Mouse (Mus musculus) E14TG2a.4 (cell line): ENCODE measurements around the gene Mettl26.

Source experiments
- H3K27me3 ChIP-seq: 2 replicates; pipeline ENCODE4 v1.6.1; 2014; ENCODE audit warnings: low read length, control low read depth; ENCODE audit not compliant: insufficient read depth
- H3K36me3 ChIP-seq: 2 replicates; pipeline ENCODE4 v1.6.1; 2014; ENCODE audit warnings: low read length, control low read depth; ENCODE audit not compliant: insufficient read depth
- H3K4me1 ChIP-seq: replicated peaks from 2 replicates; pipeline ENCODE4 v1.6.1; 2014; ENCODE audit warnings: low read depth, low read length, control low read depth
- H3K4me3 ChIP-seq: replicated peaks from 2 replicates; pipeline ENCODE4 v1.5.1; 2014; ENCODE audit warnings: mild to moderate bottlenecking, low read length
- H3K9me3 ChIP-seq: 2 replicates; pipeline ENCODE4 v1.6.1; 2014; ENCODE audit warnings: low read length, control low read depth
- CTCF ChIP-seq: conservative IDR thresholded peaks from 2 replicates; pipeline ENCODE4 v1.5.1; 2014; ENCODE audit warnings: low read length
- NANOG ChIP-seq: IDR thresholded peaks from 2 replicates; pipeline ENCODE4 v1.6.1; 2014; ENCODE audit warnings: borderline replicate concordance, low read length, mixed read lengths
- POU5F1 ChIP-seq: IDR thresholded peaks from 2 replicates; pipeline ENCODE4 v1.6.1; 2014; ENCODE audit warnings: low read length, borderline replicate concordance

The Mettl26 gene

DNA sequence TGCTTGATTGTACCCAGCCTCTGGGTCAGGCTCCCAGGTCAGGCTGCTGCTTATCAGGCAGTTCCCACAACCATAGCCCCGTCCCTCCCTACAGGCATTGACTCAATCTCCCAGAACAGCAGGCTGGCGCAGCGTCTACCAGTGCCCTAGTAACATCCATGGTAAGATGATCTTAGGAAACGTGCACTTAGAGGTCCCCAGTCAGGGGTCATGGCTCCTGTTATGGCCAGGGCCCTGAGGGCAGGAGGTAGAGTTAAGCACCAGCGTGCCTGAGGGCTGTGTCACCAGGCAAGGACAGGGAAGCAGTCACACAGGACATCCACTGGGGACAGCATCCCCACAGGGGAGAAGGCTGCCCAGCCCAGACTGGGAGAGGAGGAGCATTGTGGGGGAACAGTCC is 7.4 kb downstream of the Mettl26 start:
- Histone ChIP-seq H3K4me3 (0 out of 2 replicates have a peak overlapping the region, but pooled peaks have one; percentile 3), H3K27me3 (no peaks in the 10 kb centered on the region), H3K36me3 (peaks cover 80% of the 10 kb centered on the region), H3K4me1 (peaks cover 96% of the 10 kb centered on the region), H3K9me3 (no peaks in the 10 kb centered on the region)
- no peak for TF ChIP-seq CTCF
- no peak for TF ChIP-seq POU5F1
- TF ChIP-seq NANOG: no peak

DNA sequence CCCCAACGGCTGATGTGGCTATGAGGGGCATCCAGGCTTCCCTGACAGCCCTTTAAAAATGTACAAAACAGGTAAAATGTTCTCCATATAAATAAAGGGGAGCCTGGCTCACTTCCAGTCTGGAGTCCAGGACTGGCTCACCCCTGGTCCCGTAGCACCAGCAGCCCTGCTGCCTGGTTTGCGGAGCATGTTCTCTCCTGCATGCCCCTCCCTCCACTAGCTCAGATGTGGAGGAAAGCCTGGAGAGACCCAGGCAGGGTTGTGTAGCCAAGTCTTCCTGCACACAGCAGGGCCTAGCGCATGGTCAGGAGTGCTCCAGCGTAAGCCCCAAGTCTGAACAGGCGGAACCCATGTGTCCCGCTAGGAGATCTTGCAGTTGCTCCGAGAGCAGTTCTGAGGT is 8.4 kb downstream of the Mettl26 start:
- Histone ChIP-seq H3K36me3 (peaks cover 81% of the 10 kb centered on the region), H3K4me1 (peaks cover 98% of the 10 kb centered on the region), H3K9me3 (no peaks in the 10 kb centered on the region), H3K4me3 (0 out of 2 replicates have a peak overlapping the region, but pooled peaks have one; percentile 20), H3K27me3 (no peaks in the 10 kb centered on the region)
- TF ChIP-seq NANOG (no peak), CTCF (no peak), POU5F1 (no peak)

DNA sequence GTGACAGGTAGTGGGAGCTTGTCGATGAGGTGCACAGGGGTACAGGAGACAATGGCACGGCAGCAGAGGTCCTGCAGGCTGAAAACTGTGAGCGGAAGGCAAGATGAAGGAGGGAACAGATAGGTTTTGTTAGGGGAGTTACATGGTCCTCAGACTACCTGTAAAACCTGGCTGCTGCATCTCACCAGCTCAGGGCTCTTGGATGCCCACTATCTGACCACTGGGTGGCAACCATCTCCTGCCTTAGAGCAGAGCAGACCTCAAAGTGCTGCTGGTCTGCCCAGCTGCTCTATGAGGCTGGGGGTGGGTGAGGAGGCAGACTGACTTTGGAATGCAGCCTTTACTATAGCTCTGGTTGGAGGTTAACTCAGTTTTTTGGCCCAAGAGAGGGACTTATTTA is 8.9 kb downstream of the Mettl26 start:
- no peaks in the 10 kb centered on the region for H3K27me3 ChIP-seq

DNA sequence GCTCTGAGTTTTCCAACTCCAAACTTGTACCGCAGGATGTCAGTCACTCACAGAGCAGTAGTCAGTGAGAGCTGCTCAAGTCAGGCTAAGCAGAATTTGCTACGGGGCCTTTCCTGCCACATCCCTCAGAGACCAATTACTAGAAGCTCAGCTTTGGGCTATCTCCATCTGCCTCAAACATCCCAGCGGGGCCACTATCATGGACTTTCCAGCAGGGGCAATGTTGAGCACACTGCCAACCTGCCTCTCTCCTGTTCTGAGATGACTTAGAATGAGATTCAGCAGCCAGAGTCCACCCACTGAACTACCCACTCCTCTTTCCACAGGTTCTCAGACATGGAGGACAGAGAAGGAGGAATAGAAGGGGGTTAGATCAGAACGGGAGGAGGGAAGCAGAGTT is 10.8 kb downstream of the Mettl26 start:
- Histone ChIP-seq H3K9me3 (no peaks in the 10 kb centered on the region), H3K4me3 (no peak overlapping the region), H3K27me3 (no peaks in the 10 kb centered on the region), H3K4me1 (peaks cover 85% of the 10 kb centered on the region), H3K36me3 (peaks cover 86% of the 10 kb centered on the region)
- peak; percentile 84 for TF ChIP-seq CTCF
- TF ChIP-seq POU5F1: no peak

More for the DNA sequence above, 8.9 kb downstream of the Mettl26 start:
- H3K9me3 ChIP-seq: no peaks in the 10 kb centered on the region
- peaks cover 81% of the 10 kb centered on the region for H3K36me3 ChIP-seq
- TF ChIP-seq NANOG (no peak), POU5F1 (no peak), CTCF (no peak)
- peaks cover 95% of the 10 kb centered on the region for H3K4me1 ChIP-seq
- no peak overlapping the region for H3K4me3 ChIP-seq

DNA sequence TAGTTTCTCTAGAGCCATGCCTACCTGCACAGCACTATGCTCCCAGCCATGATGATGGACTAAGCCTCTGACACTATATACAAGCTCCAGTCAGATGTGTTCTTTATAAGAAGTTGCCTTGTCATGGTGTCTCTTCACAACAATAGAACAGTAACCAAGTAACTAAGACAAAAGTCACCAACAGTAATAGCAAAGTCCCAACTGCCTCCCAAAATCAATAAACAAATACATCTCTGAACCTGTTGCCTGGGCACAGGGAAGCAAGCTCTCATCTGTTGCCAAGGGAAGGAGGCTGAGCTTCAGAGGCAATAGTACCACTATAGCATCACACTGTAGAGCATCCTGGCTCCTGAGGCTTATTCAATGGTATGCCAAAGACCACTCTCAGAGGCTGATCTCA is 11.9 kb downstream of the Mettl26 start:
- Histone ChIP-seq H3K36me3 (peaks cover 86% of the 10 kb centered on the region), H3K4me3 (no peak overlapping the region), H3K27me3 (no peaks in the 10 kb centered on the region), H3K9me3 (no peaks in the 10 kb centered on the region), H3K4me1 (peaks cover 73% of the 10 kb centered on the region)
- TF ChIP-seq NANOG: no peak
- TF ChIP-seq POU5F1: no peak

- Histone ChIP-seq H3K4me1 (peaks cover 66% of the 10 kb centered on the region), H3K27me3 (no peaks in the 10 kb centered on the region), H3K4me3 (no peak overlapping the region), H3K36me3 (peaks cover 84% of the 10 kb centered on the region), H3K9me3 (no peaks in the 10 kb centered on the region)
- TF ChIP-seq POU5F1: no peak
- no peak for TF ChIP-seq NANOG
- TF ChIP-seq CTCF: no peak
Observed at GRCm38 (mm10) chr17:25887467-25887866, 12.6 kb downstream of the Mettl26 start.

- Histone ChIP-seq H3K36me3 (peaks cover 70% of the 10 kb centered on the region), H3K27me3 (no peaks in the 10 kb centered on the region), H3K4me3 (no peak overlapping the region), H3K9me3 (no peaks in the 10 kb centered on the region), H3K4me1 (peaks cover 56% of the 10 kb centered on the region)
- TF ChIP-seq POU5F1: no peak
- no peak for TF ChIP-seq NANOG
- no peak for TF ChIP-seq CTCF
Observed at GRCm38 (mm10) chr17:25888837-25889236, 14.0 kb downstream of the Mettl26 start.

DNA sequence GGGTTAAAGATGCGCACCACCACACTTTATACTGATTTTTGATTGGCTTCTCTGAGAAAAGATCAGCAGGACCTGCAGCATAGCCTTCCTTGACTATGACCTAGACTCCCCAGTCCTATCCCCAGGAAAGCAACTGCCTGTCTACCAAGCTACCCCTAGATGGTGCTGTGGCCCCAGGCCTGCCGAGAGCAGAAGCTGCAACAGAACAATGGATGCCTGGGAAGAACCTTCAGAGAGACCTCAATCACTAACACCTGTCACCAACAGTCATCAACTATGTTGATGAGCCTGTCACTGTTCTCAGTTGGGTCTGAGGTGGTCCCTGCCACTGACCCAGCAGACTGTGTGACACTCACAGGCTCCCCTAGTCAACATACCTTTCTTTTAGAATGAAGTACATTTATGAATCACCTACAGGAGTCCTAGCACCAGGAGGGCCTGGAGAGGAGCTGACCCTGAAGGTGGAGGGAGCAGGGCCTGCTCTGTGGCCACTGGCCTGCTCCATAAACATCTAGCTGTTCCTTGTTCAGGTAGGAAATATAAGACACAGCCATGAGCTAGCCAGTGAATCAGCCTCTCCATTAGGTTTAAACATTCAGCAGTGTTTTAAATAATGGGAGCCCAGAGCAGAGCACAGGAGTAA is 19.2 kb downstream of the Mettl26 start:
- TF ChIP-seq CTCF (peak; percentile 89), POU5F1 (no peak)
- Histone ChIP-seq H3K4me3 (no peak overlapping the region), H3K4me1 (peaks cover 50% of the 10 kb centered on the region), H3K36me3 (peaks cover 38% of the 10 kb centered on the region), H3K9me3 (no peaks in the 10 kb centered on the region), H3K27me3 (no peaks in the 10 kb centered on the region)

DNA sequence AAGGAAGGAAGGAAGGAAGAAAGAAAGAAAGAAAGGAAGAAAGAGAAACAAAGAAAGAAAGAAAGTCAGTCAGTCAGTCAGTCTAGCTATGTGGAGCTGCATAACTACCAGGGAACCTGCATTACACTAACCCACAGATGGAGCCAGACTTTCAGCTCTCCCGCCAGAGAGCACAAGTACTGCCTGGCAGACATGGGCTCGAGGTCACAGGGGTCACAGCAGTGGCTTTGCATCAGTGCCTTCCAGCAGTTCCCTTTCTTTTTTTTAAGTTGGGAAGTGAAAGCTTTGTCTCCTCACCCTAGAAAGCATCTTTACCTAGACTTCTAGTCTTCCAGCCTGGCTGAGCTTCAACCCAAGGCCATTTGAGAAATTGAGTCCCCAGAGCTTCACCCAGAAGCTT is 20.5 kb downstream of the Mettl26 start:
- H3K4me1 ChIP-seq: peaks cover 43% of the 10 kb centered on the region
- TF ChIP-seq POU5F1 (no peak), NANOG (no peak), CTCF (no peak)
- H3K36me3 ChIP-seq: peaks cover 35% of the 10 kb centered on the region
- no peaks in the 10 kb centered on the region for H3K9me3 ChIP-seq
- no peaks in the 10 kb centered on the region for H3K27me3 ChIP-seq
- no peak overlapping the region for H3K4me3 ChIP-seq
